ENCODE assay signal across 26 mouse cellular contexts in genomic region chr16:91206371-91206770, GRCm38 (mm10). TPM values are rescaled to one million over a fixed set of nuclear protein-coding genes. Genes with fewer than 3 reads are reported as not detected.
"Had no signal": no experiment of that assay in that cellular context is flagged by ENCODE, and none has a peak within 500 bp of the region (broad histone marks: within the 10 kb centered on the region; RNA-seq: fewer than 3 reads in every experiment).

No protein-coding gene starts in this region.

- H3K9me3 ChIP-seq: limb, embryonic 10.5 days; limb, embryonic 13.5 days; liver, embryonic 12.5 days; liver, embryonic 15.5 days; lung, embryonic 15.5 days; neural tube, embryonic 12.5 days; neural tube, embryonic 15.5 days had no signal

- H3K4me2 ChIP-seq: limb, embryonic 13.5 days; liver, embryonic 12.5 days; liver, embryonic 15.5 days; lung, embryonic 15.5 days; neural tube, embryonic 12.5 days; neural tube, embryonic 15.5 days had no signal

- H3K36me3 ChIP-seq: limb, embryonic 10.5 days; limb, embryonic 13.5 days; liver, embryonic 12.5 days; liver, embryonic 15.5 days; lung, embryonic 15.5 days; neural tube, embryonic 12.5 days; neural tube, embryonic 15.5 days had no signal

- H3K27ac ChIP-seq: kidney, postnatal 0 days; layer of hippocampus, adult 2 months; limb, embryonic 10.5 days; limb, embryonic 13.5 days; liver, embryonic 12.5 days; liver, embryonic 15.5 days; lung, embryonic 15.5 days; neural tube, embryonic 12.5 days; neural tube, embryonic 15.5 days; stomach, postnatal 0 days had no signal

- H3K9ac ChIP-seq: limb, embryonic 13.5 days; liver, embryonic 12.5 days; liver, embryonic 15.5 days; lung, embryonic 15.5 days; neural tube, embryonic 12.5 days; neural tube, embryonic 15.5 days had no signal

- ATAC-seq: intestine, embryonic 16.5 days; liver, embryonic 12.5 days had no signal

- H3K4me1 ChIP-seq: liver, embryonic 12.5 days; liver, embryonic 15.5 days; lung, embryonic 15.5 days; neural tube, embryonic 12.5 days had no signal

- DNase-seq: kidney, adult 2 months; kidney, postnatal 25 days; layer of hippocampus, adult 9-11 months; liver; lung, adult 18-20 months; lung, postnatal 10 days; lung, postnatal 36 days; right cerebral cortex, postnatal 4 days; thymus, adult 2 months; thymus, postnatal 14 days; thymus, postnatal 4 days had no signal

- H3K4me3 ChIP-seq: layer of hippocampus, adult 2 months; limb, embryonic 10.5 days; limb, embryonic 13.5 days; liver, embryonic 12.5 days; liver, embryonic 15.5 days; lung, embryonic 15.5 days; megakaryocyte, embryonic 14.5 days; neural tube, embryonic 12.5 days; neural tube, embryonic 15.5 days had no signal

RNA-seq across cellular contexts. Expression of gene Olig2, which starts 18.9 kb away (rescaled TPM):
- polyA plus RNA-seq: intestine, embryonic 16.5 days; kidney, embryonic 14.5 days; kidney, postnatal 0 days; large intestine, adult 2 months; limb, embryonic 10.5 days; limb, embryonic 13.5 days; liver, embryonic 12.5 days; liver, embryonic 15.5 days; lung, embryonic 15.5 days; stomach, embryonic 14.5 days; stomach, postnatal 0 days had no signal
